Mouse (Mus musculus) G1E (cell line): Measurements from ENCODE around the gene Armh4. TPM values are rescaled to one million over a fixed set of nuclear protein-coding genes. Genes with fewer than 3 reads are reported as not detected.
A peak's percentile ranks its signal among the peaks of the same experiment; 100 is the strongest.
"Not testable (repeated sequence)": the region's sequence is repeated elsewhere in the genome, so short reads cannot be mapped to it uniquely, and the experiment has no call there.

Experiments
- ATAC-seq: 2 replicates; pipeline ENCODE4 v1.8.0; 2016; ENCODE audit warnings: mild to moderate bottlenecking; ENCODE audit not compliant: insufficient number of reproducible peaks, poor library complexity, low FRiP score, severe bottlenecking; ENCODE audit errors: extremely low read depth
- DNase-seq: peaks from one replicate; pipeline ENCODE4 v3.0.0; 2012; ENCODE audit warnings: low spot score
- H3K27me3 ChIP-seq: 2 replicates; pipeline ENCODE4 v1.6.1; 2012; ENCODE audit warnings: mild to moderate bottlenecking, low read length, inconsistent platforms; ENCODE audit not compliant: insufficient read depth
- H3K36me3 ChIP-seq: replicated peaks from 2 replicates; pipeline ENCODE3; 2012; ENCODE audit warnings: mild to moderate bottlenecking, inconsistent platforms
- H3K4me1 ChIP-seq: 2 replicates; pipeline ENCODE4 v1.6.1; 2012; ENCODE audit warnings: low read depth, low read length, inconsistent platforms, mixed read lengths; ENCODE audit not compliant: insufficient read depth
- H3K4me3 ChIP-seq: 2 replicates; pipeline ENCODE4 v1.5.1; 2012; ENCODE audit warnings: low read depth, mild to moderate bottlenecking, inconsistent platforms, low read length, moderate library complexity, mixed read lengths
- H3K9me3 ChIP-seq: replicated peaks from 2 replicates; pipeline ENCODE4 v1.6.1; 2012; ENCODE audit warnings: inconsistent platforms
- CTCF ChIP-seq: IDR thresholded peaks from 2 replicates; pipeline ENCODE4 v1.5.1; 2012; ENCODE audit warnings: low read depth, low read length, inconsistent platforms, mixed read lengths
- GATA1 ChIP-seq: IDR thresholded peaks from 2 replicates; pipeline ENCODE4 v1.6.1; 2012; ENCODE audit warnings: borderline replicate concordance, low read length, inconsistent platforms, mixed read lengths
- GATA2 ChIP-seq: IDR thresholded peaks from 2 replicates; pipeline ENCODE4 v1.6.1; 2012; ENCODE audit warnings: low read depth, low read length, inconsistent platforms, borderline replicate concordance
- POLR2AphosphoS5 ChIP-seq: IDR thresholded peaks from 2 replicates; pipeline ENCODE4 v1.6.1; 2012; ENCODE audit warnings: low read depth, low read length, inconsistent platforms; ENCODE audit not compliant: insufficient replicate concordance
- TAL1 ChIP-seq: conservative IDR thresholded peaks from 2 replicates; pipeline ENCODE4 v1.6.1; 2012; ENCODE audit warnings: low read depth, low read length, inconsistent platforms, mixed read lengths
- polyA plus RNA-seq: library from polyadenylated mRNA; stranded (reverse); fragments of >175 nt; gene quantifications from 2 replicates; pipeline ENCODE4 v1.2.3, GENCODE M21; 2012
- total RNA-seq, 2 experiments: library from RNA; stranded (forward) in 1 of 2; stranded (reverse) in 1 of 2; fragments of 200-1000 nt in 1 of 2; fragments of >200 nt in 1 of 2; fragmentation: Nextera tagmentation in 1 of 2; gene quantifications; 2 replicates each; pipeline ENCODE4 v1.2.3; 2014 to 2017

Armh4 gene
- total and polyA plus RNA-seq, 3 experiments = 0.16 TPM; not detected in 2

- Histone ChIP-seq H3K27me3 (no peaks in the 10 kb centered on the region), H3K4me3 (no peak overlapping the region), H3K36me3 (no peaks in the 10 kb centered on the region), H3K9me3 (no peaks in the 10 kb centered on the region), H3K4me1 (no peaks in the 10 kb centered on the region)
- no peak for ATAC-seq
- DNase-seq = no peak
- TF ChIP-seq GATA2 = no peak
Observed at GRCm38 (mm10) chr14:49801444-49801843, 18.3 kb upstream of the Armh4 start.

- TF ChIP-seq GATA2 (no peak), TAL1 (no peak), POLR2AphosphoS5 (no peak), CTCF (no peak), GATA1 (no peak)
- no peaks in the 10 kb centered on the region for H3K36me3 ChIP-seq
- no peaks in the 10 kb centered on the region for H3K4me1 ChIP-seq
- no peak for ATAC-seq
- DNase-seq = no peak
- H3K4me3 ChIP-seq = no peak overlapping the region
- no peaks in the 10 kb centered on the region for H3K27me3 ChIP-seq
- H3K9me3 ChIP-seq = no peaks in the 10 kb centered on the region
Observed at GRCm38 (mm10) chr14:49793948-49794347, 10.8 kb upstream of the Armh4 start.

- TF ChIP-seq POLR2AphosphoS5 (no peak), TAL1 (no peak), CTCF (no peak), GATA1 (no peak), GATA2 (no peak)
- no peaks in the 10 kb centered on the region for H3K4me1 ChIP-seq
- H3K36me3 ChIP-seq = no peaks in the 10 kb centered on the region
- no peak overlapping the region for H3K4me3 ChIP-seq
- no peak for ATAC-seq
- H3K9me3 ChIP-seq = no peaks in the 10 kb centered on the region
- no peak for DNase-seq
- H3K27me3 ChIP-seq = no peaks in the 10 kb centered on the region
Observed at GRCm38 (mm10) chr14:49790542-49790941, 7.4 kb upstream of the Armh4 start.

- H3K27me3 ChIP-seq = no peaks in the 10 kb centered on the region
- no peaks in the 10 kb centered on the region for H3K9me3 ChIP-seq
- no peaks in the 10 kb centered on the region for H3K36me3 ChIP-seq
- no peak overlapping the region for H3K4me3 ChIP-seq
- no peak for ATAC-seq
- peak; percentile 46; the same call in 1 of the 2 replicates for TF ChIP-seq CTCF
- no peak for TF ChIP-seq GATA2
- no peak for TF ChIP-seq POLR2AphosphoS5
- TF ChIP-seq TAL1 = no peak
- TF ChIP-seq GATA1 = no peak
- no peak for DNase-seq
- no peaks in the 10 kb centered on the region; the same call in 1 of the 2 replicates for H3K4me1 ChIP-seq
Observed at GRCm38 (mm10) chr14:49785793-49786192, 2.6 kb upstream of the Armh4 start.

GRCm38 (mm10) chr14:49783866-49784265 lies 683 bp upstream of the Armh4 start:
- ATAC-seq = no peak

GRCm38 (mm10) chr14:49780416-49780815 lies 2.8 kb downstream of the Armh4 start:
- no peaks in the 10 kb centered on the region for H3K36me3 ChIP-seq
- ATAC-seq (no peak), DNase-seq (no peak)
- TF ChIP-seq TAL1 (no peak), GATA1 (no peak), POLR2AphosphoS5 (no peak), CTCF (no peak), GATA2 (no peak)
- no peaks in the 10 kb centered on the region; the same call in 1 of the 2 replicates for H3K4me1 ChIP-seq
- H3K27me3 ChIP-seq = no peaks in the 10 kb centered on the region
- no peaks in the 10 kb centered on the region for H3K9me3 ChIP-seq
- no peak overlapping the region for H3K4me3 ChIP-seq

More at GRCm38 (mm10) chr14:49783866-49784265, 683 bp upstream of the Armh4 start:
- no peak overlapping the region for H3K4me3 ChIP-seq
- no peaks in the 10 kb centered on the region for H3K36me3 ChIP-seq
- no peak for DNase-seq
- TF ChIP-seq GATA2 (no peak), TAL1 (no peak), CTCF (no peak), POLR2AphosphoS5 (no peak)
- no peaks in the 10 kb centered on the region for H3K9me3 ChIP-seq
- no peaks in the 10 kb centered on the region for H3K27me3 ChIP-seq
- no peaks in the 10 kb centered on the region; the same call in 1 of the 2 replicates for H3K4me1 ChIP-seq

GRCm38 (mm10) chr14:49777539-49777938 lies 5.6 kb downstream of the Armh4 start:
- DNase-seq, H3K9me3 ChIP-seq, H3K4me3 ChIP-seq, ATAC-seq, H3K27me3 ChIP-seq, H3K36me3 ChIP-seq, H3K4me1 ChIP-seq: not testable (repeated sequence)
